Mouse (Mus musculus) granulocyte monocyte progenitor cell, adult 5-6 weeks (primary cell): ENCODE results near the gene Pafah1b2. TPM values are rescaled to one million over a fixed set of nuclear protein-coding genes. Genes with fewer than 3 reads are reported as not detected.

Source experiments
- ATAC-seq: replicated peaks from 2 replicates; pipeline ENCODE4 v1.8.0; 2016; ENCODE audit warnings: mild to moderate bottlenecking, moderate TSS enrichment, inconsistent platforms; ENCODE audit not compliant: poor library complexity, severe bottlenecking
- total RNA-seq, 2 experiments: library from RNA; stranded (forward) in 1 of 2; stranded (reverse) in 1 of 2; fragments of 200-712, 200-1000 nt in 1 of 2; fragments of >200 nt in 1 of 2; fragmentation: Nextera tagmentation in 1 of 2; gene quantifications; 2 replicates each; pipeline ENCODE4 v1.2.3; 2014 to 2017

The Pafah1b2 gene
- total RNA-seq, 2 experiments from 2014 or later, result 32.3 to 95.7 TPM

DNA sequence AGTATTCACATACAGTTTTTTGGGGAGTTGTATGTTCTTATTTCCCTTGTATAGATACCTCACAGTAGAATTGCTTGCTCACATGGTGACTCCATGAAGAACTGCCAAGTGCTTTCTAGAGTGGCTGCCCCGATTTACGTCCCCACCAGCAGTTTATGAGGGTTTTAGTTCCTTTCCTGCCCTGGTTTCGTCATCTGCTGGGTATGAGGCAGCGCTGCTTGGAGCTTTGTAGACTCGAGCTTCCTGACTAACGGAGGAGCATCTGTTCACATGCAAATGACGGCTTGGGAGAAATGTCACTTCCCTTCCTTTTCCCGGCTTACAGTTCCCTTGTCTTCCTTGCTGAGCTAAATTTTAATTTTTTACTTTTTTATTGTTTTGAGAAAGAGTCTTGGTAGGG is 15.5 kb upstream of the Pafah1b2 start:
- peak; percentile 83 for ATAC-seq

DNA sequence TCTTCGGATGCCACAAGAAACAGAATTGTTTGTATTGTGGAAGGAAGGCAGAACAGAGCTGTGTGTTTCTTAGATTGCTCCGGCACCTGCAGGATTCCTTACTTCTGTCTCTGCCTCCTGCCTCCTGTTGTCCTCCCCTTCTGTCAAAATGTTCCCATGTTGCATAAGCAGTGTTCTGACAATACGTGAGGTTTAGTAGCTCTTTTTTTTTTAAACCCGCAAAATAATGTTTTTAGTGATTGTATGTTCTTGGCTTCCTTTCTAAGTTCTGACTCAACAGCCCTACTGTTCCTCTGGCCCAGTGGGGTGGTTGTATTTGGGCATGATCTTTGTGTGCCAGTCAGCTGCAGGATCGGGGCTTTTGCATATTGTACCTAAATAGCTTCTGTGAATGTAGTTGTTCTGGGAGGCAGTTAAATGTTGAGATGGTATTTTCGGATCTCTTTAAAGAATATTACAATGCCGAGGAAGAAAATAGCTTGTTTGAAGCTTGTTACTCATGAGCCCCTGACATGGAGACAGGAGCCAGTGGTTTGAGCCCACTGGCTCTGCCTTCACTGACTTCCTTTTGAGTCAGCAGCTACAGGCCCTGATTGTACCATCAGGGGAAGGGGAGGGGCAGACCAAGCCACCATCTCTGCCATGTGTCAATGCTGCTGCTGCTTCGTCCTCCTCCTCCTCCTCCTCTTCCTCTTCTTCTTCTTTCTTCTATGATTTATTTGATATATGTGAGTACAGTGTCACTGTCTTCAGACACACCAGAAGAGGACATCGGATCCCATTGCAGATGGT is 13.8 kb upstream of the Pafah1b2 start:
- peak; percentile 48 for ATAC-seq

DNA sequence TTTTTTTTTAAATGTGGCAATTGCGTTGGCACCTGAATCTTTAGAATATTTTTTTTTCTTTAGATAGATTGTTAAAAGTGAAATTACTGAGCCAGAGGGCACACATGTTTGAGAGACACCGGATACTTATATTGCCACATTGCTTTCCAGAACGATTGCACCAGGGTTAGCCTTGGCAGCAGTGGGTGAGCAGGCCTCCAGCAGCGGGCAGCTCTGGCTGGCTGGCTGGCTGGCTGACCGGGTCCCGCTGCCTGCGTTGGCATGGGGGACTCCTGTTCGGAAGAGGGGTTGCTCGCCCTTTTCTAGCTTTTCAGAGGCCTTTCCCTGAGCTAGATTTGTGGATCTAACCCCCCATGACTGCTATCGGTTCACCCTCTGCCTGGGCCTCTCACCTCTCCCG is 11.1 kb upstream of the Pafah1b2 start:
- ATAC-seq, result peak; percentile 41

DNA sequence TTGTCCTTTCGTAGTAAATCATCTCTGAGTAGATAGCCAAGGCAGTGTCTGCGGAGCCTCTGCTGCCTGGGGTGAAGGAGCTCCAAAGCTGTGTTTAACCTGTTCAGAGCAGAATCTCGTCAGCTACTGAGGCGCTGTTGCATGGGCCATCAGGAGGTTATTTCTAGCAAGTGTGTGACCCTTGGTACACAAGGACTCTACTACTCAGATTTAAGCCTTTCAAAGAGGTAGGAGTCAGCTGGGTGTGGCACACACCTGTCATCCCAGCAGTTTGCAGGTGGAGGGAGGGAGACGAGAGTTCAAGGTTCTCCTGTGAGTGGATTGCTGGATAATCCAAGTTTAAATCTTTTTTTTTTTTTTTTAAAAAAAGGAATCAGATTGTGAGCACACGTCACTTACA is 7.5 kb upstream of the Pafah1b2 start:
- ATAC-seq, result no peak

DNA sequence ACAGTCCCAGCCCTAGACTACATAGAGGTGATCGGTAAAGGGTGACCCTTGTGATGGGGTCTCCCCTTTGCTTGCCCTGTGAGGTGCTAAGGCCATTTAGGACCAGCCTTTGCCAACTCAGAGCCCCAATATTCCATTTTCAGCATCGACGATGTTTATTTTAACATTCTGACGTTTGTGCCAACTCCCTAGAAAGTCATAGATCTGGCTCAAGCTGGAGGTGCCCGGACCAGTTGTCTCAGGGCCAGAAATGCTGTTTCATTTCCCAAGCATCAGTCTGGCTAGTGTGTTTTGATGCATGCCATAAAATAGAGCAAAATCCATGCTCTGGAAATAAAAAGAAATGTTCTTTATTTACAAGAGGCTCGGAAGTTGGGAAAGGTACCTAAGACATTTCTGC is 5.8 kb upstream of the Pafah1b2 start:
- ATAC-seq, result no peak

DNA sequence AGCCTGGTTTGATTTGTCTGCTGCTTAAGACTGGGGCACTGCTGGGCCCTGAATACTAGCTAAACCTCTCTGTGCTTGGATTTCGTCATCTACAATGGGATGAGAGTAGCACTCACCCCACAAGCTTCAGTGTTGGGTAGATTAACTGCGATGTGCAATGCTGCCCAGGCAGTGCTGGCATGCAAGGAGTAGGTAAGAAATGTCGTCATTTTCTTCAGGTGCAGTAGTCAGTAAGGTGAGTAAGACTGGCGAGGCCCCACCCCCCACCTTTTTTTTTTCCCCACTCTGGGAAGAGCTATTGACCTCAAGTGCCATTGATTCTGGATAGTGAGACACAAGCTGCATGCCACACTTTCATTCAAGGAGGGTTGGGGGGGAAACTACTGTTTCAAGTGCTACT is 3.9 kb upstream of the Pafah1b2 start:
- ATAC-seq, result no peak

DNA sequence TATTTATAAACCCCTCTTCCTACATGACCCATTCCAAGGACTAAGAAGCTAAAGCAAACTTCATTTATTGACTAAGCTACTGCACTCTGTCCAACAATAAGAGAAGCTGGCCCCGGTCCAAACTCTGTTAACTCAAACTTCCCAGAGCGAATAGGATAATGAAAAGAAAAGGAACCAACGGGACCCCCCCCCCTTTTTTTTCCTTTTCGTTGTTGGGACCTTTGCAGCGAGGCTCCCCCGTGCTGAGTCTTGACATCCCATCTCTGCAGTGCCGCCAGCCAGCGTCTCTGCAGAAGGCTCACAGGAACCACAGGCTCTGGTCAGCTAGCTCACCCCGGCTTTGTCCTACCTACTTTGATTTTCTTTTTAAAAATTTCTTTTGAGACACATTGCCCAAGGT is 3.3 kb upstream of the Pafah1b2 start:
- no peak for ATAC-seq

DNA sequence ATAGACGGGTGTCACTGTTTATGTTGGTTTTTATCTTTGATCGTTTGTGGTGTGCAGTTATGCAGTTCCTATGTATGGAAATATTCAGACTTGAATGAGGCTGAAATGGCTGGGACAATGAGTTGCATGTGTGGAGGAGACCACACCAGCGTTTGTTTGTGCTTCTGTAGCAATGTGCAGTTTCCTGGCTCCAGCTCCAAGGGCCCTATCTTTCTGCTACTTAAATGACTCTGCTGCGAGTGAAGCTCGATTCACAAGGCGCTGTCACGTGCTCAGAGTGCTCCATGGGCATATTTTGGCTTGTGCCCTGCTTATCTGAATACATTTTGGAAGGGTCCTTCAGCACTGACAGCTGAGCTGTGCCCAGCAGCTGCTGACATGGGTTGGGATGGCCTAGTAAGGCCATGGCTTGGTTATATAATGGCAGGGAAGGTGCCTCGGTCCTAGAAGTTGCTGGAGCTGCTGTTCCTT is 2.6 kb upstream of the Pafah1b2 start:
- no peak for ATAC-seq

DNA sequence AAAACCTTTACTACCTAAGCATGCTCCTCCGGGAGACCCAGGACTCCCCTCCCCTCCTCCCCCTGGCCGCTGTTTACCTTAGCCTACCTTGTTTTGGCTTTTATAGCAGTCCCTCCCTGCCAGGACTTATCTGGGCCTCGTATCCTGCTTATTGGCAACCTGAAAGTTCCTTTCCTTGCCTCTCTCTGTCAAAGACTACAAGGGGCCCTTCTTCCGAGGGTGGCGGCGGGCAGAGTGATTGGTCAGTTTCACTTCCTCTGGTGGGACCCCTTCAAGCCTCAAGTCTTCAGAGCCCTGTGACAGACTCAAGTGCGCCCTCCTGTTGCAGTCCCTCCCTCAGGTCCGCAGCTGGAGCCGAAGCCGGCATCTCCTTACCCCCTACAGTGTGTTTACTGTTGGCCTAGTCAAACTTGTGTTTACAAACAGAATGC is 1.8 kb upstream of the Pafah1b2 start:
- peak; percentile 75 for ATAC-seq

DNA sequence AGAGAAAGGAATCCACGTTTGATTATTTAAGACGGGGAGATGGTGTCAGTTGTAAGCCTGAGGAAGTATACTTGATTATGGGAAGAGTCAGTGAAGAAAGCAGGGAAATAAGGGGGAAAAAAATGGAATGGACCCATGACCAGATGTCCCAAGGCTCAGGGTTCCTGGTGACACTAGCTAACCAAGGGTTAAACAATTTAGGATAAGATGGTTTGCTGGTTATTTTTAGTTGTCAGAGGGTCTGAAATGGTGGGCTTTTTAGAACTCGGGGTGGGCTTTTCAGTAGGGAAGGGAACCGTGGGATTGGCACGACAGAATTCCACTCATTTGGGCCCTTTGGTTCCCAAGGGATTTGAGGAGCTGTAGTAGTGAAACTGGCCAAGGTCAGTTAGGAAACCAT is 1.1 kb upstream of the Pafah1b2 start:
- no peak for ATAC-seq

DNA sequence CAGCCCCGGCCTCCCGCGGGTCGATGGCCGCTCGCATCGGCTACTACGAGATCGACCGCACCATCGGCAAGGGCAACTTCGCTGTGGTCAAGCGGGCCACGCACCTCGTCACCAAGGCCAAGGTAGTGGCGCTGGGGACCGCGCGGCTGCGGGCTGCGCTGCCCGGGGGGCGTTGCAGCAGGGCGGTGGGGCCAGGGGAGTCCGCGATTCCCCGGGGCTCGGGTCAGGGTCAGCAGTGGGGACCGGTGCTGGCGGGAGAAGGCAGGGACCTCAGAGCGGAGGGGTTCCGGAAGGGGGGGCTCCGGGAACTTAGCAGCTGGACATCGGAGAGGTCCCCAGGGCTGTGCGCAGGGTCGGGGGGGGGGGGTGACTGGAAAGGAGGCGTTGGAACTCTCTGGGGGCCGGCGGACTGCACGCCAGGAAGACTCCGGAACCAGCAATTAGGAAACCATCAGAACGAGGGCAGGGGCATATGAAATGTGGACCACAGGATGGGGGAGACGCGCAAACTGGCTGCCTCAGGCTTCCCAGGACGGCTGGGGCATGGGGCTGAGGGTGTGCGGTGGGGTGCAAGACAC is 608 bp upstream of the Pafah1b2 start:
- peak; percentile 11 for ATAC-seq

DNA sequence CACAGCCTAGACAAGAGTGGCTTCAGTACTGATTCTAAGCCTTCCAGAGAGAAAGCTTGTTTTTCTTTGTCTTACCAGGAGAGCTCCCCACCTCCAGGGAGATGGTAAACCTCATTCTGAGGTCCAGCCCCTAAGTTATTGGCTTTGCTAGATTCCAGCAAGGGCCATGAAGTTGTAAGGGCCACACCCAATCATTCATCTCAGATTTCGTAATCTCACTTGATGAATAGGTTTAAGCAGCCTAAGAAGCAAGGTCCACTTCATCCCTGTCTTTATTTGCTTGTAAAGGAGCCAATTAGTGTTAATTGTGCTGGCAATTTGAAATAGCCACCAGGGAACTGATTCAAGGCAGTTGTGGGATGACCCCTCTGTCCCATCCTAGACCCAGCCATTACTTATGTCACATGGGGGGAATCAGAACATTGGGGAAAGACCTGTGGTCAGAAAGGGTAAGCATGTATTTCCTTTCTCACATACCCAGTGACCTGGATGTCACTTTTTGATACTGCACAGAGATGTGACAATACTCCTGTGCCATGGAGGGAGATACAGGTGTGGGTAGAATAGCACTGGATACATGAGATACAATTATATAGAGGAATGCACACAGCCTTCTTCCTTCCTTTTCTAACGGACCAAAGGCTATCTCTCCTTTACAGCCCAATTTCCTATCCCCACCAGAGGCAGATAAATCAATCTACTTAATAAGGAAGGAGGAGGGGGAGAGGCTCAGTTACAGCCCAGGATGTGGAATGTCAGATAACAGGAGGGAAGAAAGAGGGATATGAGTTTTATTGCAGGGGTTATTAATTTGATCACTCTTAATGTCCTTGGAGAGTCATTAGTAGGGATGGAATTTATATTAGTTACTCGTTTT is 1.2 kb downstream of the Pafah1b2 start:
- ATAC-seq, result no peak

DNA sequence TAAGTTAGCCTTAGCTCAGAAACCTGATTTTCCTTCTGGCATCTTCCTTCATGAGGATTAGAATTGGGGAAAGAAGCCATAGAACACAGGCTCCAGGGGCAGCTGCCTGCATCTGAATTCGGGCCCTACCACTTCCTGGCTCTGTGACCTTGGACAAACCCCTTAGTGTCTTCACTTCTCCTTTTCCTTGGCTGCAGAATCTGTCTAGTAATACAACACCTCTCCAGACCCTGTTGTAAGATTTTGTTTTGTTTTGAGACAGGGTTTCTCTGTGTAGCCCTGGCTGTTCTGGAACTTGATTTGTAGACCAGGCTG is 2.9 kb downstream of the Pafah1b2 start:
- ATAC-seq, result peak; percentile 54

DNA sequence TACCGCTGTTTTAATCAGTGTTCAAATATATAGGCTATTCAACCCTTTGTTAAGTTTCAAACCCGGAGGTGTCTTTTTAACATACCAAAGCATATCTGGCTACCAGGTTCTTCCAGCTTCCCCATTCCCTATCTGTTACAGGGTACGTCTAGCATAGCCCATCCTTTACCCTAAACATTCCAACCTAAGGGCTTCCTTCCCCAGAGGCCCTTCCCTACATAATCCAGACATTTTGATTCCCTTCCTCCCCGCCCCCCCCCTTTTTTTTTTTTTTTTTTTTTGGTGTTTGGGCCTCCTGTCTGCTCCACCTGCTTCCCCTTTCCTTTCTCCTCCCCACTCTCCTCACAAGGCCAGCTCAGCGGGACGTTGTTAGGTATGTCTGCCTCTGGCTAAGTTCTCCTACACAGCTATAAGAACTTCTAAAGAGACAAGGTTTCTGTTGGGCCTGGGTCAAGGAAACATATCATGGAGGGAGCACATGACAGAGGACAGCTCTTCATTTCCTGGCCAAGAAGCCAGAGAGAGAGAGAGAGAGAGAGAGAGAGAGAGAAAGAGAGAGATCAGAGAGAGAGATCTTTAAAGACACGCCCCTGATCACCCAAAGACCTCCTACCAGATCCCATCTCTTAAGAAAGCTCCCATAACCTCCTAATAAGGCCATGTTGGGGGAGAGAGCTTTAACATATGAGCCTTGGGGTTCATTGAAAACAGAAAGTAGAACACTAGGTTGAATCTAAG is 3.4 kb downstream of the Pafah1b2 start:
- 0 out of 2 replicates have a peak, but pooled peaks have one; percentile 10 for ATAC-seq

DNA sequence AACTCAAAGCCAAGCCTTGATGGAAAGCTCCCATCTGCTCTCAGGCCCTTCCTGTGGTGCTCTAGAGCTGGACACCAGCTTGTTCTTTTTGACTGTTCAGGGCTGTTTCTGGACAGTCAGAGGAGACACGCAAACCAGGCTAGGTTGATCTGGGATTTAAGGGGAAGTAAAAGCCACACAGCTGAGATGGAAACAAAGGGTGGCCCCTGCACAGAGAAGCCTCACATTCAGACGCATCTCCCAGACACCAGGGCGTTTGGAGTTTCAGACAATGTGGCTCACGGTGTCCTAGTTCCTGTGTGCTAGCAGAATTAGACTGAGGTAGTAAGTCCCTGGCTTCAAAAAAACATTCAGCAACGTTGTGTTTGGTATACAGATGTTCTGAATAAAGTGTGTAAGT is 6.3 kb downstream of the Pafah1b2 start:
- peak; percentile 18; the same call in 1 of the 2 replicates for ATAC-seq

DNA sequence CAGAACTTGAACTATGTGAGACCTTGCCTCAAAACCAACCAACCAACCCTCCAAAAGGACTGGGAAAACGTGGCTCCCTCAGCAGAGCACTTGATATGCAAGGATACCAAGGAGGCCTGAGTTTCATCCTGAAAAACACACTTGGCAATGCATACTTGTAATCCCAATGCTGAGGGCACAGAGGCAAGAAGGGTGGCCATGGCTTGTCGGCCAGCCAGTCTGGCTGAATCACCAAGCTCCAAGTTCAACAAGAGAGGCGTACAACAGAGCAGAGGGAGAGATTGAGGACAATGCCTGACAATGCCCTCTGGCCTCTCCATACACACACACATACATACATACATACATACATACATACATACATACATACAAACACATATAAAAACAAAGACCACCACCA is 8.0 kb downstream of the Pafah1b2 start:
- no peak for ATAC-seq

DNA sequence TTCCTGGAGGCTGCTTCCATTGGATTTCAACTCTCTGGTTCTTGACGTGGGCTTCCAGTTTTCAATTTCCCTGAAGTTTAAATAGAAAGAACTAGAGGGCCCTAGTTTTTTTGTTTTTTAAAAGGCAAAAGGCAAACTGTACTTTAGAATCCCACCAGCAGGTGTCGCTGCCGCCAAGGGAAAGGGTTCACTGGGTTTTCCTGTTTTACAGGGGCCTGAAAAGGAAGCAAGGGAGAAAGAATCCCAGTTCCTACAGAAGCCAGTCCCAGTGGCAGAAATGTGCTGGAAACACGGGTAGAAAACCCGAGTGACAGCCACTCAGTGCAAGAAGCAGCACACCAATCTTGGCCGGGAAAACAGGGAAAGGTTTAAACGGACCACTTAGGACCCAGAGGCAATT is 8.8 kb downstream of the Pafah1b2 start:
- ATAC-seq, result peak; percentile 44; the same call in 1 of the 2 replicates

DNA sequence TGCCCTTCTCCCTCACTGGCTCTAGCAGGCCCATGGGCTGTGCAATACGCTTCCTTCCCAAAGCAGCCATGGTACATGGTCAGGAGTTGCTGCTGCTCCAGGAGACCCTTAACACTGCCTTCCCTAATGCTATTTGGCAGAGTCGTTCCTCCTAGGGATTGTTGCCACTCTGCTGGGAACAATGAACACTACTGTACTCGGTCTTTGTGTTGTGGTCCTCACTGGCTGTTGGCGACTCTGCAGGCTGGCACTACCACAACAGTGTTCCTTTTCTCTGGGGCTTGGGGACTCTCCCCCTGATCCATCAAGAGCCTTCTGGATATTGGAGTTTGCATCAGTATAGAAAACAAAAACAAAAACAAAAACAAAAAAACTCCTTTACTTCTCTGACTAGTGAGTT is 13.5 kb downstream of the Pafah1b2 start:
- ATAC-seq, result no peak

DNA sequence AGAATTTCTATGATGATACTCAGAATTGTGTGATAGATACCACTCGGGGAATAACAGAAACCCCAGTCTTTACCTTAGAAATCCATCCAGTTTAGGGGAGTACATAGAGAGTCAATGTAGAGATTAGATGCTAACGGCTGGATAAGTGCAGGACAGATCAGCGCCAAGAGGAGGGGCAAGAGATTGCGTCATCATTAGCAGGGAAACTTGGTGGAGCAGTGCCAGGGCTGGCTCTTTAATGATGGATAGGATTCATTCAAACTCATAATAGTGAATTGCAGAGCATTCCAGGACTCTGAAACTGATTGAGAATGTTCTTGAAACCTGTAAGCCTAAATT is 27.3 kb downstream of the Pafah1b2 start:
- peak; percentile 47; the same call in 1 of the 2 replicates for ATAC-seq

DNA sequence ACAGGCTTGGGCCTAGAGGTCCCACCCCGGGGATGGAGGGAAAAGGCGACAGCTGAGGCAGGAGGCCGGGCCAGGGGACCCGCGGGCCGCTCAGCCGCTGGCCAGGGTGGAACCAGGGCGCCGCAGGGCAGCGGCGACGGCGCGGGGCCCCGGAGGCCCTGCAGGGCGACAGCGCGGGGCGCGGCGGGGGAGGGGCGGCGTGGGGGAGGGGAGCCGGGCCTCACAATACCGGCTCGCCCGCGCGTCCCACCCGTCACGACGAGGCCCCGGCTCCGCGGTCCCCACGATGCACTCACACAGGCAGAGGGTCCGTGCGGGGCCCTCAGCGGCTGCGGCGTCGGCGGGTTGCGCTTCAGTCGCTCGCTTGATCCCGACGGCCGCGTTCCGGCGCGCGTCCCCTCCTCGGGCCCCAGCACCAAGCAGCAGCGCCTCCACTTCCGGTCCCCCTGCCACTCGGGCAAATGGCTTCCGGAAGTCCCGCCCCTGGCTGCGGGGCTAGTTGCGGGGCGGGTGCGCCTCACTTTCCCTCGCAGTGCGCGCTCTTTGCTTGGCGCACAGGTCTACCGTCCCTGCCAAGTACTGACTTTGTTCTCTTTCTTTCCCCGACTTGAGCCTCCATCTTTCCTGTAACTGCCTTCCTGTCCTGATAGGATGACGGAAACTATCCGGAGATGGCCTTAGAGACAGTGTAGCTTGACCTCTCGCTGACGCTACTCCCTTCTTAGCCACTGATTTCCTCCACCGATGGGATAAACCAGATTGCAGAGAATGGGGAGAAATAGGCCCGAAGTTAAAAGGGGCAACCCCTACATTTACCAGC is 27.9 kb downstream of the Pafah1b2 start:
- peak; percentile 87 for ATAC-seq
